Mouse (Mus musculus): ENCODE data around the gene Vmn1r112. TPM values are rescaled to one million over a fixed set of nuclear protein-coding genes. Genes with fewer than 3 reads are reported as not detected.
"Not testable (repeated sequence)": the region's sequence is repeated elsewhere in the genome, so short reads cannot be mapped to it uniquely, and the experiment has no call there.

Vmn1r112 gene
- polyA plus RNA-seq (2016; fragmentation: Nextera tagmentation; extraction: Ambion mirVana): not detected in 2 replicates

- H3K4me1 ChIP-seq; H3K4me3 ChIP-seq; H3K9ac ChIP-seq (replicated peaks); H3K9me3 ChIP-seq; H3K27me3 ChIP-seq; H3K4me2 ChIP-seq (replicated peaks); ATAC-seq (ENCODE audit: low FRiP score, low read depth); H3K36me3 ChIP-seq; H3K27ac ChIP-seq (replicated peaks): not testable (repeated sequence)
- no CpG with 5 or more reads among the region's 3 CpGs for WGBS
Observed at GRCm38 (mm10) chr7:20770885-20771284, at the start of gene Vmn1r112. TSS of gene Vmn1r112 (plus strand) at chr7:20771185.

- H3K4me2 ChIP-seq (replicated peaks); H3K27me3 ChIP-seq; ATAC-seq (ENCODE audit: low FRiP score, low read depth); H3K36me3 ChIP-seq; H3K9me3 ChIP-seq; H3K9ac ChIP-seq (replicated peaks); H3K4me3 ChIP-seq; H3K27ac ChIP-seq (replicated peaks); H3K4me1 ChIP-seq: not testable (repeated sequence)
- no CpG with 5 or more reads among the region's 1 CpGs for WGBS
Observed at GRCm38 (mm10) chr7:20730524-20730923, 40.5 kb upstream of the Vmn1r112 start, which contains the start of gene Gm10668. TSS of gene Gm10668 (minus strand) at chr7:20730624.

- H3K36me3 ChIP-seq; H3K4me2 ChIP-seq (replicated peaks); H3K9me3 ChIP-seq; H3K27ac ChIP-seq (replicated peaks); ATAC-seq (ENCODE audit: low FRiP score, low read depth); H3K9ac ChIP-seq (replicated peaks); H3K27me3 ChIP-seq; H3K4me1 ChIP-seq; H3K4me3 ChIP-seq: not testable (repeated sequence)
- 57% methylated on average over 2 of the region's 2 CpGs for WGBS
Observed at GRCm38 (mm10) chr7:20786985-20787384, 16.0 kb downstream of the Vmn1r112 start, which contains the start of gene Vmn1r113. TSS of gene Vmn1r113 (plus strand) at chr7:20787285.

- not testable (repeated sequence) for H3K9me3 ChIP-seq; H3K4me1 ChIP-seq; ATAC-seq (ENCODE audit: low FRiP score, low read depth); H3K4me3 ChIP-seq; H3K4me2 ChIP-seq (replicated peaks); H3K27ac ChIP-seq (replicated peaks); H3K27me3 ChIP-seq; H3K36me3 ChIP-seq; H3K9ac ChIP-seq (replicated peaks)
- no CpG with 5 or more reads among the region's 5 CpGs for WGBS
Observed at GRCm38 (mm10) chr7:20812086-20812485, 41.1 kb downstream of the Vmn1r112 start, which contains the start of gene Vmn1r114. TSS of gene Vmn1r114 (minus strand) at chr7:20812186.

Other genes with a start within 250 kb of the Vmn1r112 start
- gene Vmn1r104, start 237.3 kb upstream of the Vmn1r112 start, polyA plus RNA-seq (2016; fragmentation: Nextera tagmentation; extraction: Ambion mirVana): not detected in 2 replicates
- gene Gm5726, start 225.4 kb upstream of the Vmn1r112 start, polyA plus RNA-seq (2016; fragmentation: Nextera tagmentation; extraction: Ambion mirVana): not detected in 2 replicates
- gene Gm4141, start 194.9 kb upstream of the Vmn1r112 start, polyA plus RNA-seq (2016; fragmentation: Nextera tagmentation; extraction: Ambion mirVana): not detected in 2 replicates
- not detected in 2 replicates for gene Gm4513, start 172.2 kb upstream of the Vmn1r112 start, polyA plus RNA-seq (2016; fragmentation: Nextera tagmentation; extraction: Ambion mirVana)
- not detected in 2 replicates for gene Vmn1r107, start 102.3 kb upstream of the Vmn1r112 start, polyA plus RNA-seq (2016; fragmentation: Nextera tagmentation; extraction: Ambion mirVana)
- gene Vmn1r111, start 68.0 kb upstream of the Vmn1r112 start, polyA plus RNA-seq (2016; fragmentation: Nextera tagmentation; extraction: Ambion mirVana): not detected in 2 replicates
- not detected in 2 replicates for gene Gm10668, start 40.6 kb upstream of the Vmn1r112 start, polyA plus RNA-seq (2016; fragmentation: Nextera tagmentation; extraction: Ambion mirVana)
- not detected in 2 replicates for gene Vmn1r113, start 16.1 kb downstream of the Vmn1r112 start, polyA plus RNA-seq (2016; fragmentation: Nextera tagmentation; extraction: Ambion mirVana)
- not detected in 2 replicates for gene Vmn1r114, start 41.0 kb downstream of the Vmn1r112 start, polyA plus RNA-seq (2016; fragmentation: Nextera tagmentation; extraction: Ambion mirVana)
- not detected in 2 replicates for gene Vmn1r115, start 73.8 kb downstream of the Vmn1r112 start, polyA plus RNA-seq (2016; fragmentation: Nextera tagmentation; extraction: Ambion mirVana)
- gene Vmn1r116, start 101.1 kb downstream of the Vmn1r112 start, polyA plus RNA-seq (2016; fragmentation: Nextera tagmentation; extraction: Ambion mirVana): not detected in 2 replicates
- gene Vmn1r117, start 112.9 kb downstream of the Vmn1r112 start, polyA plus RNA-seq (2016; fragmentation: Nextera tagmentation; extraction: Ambion mirVana): not detected in 2 replicates
- not detected in 2 replicates for gene Vmn1r118, start 141.2 kb downstream of the Vmn1r112 start, polyA plus RNA-seq (2016; fragmentation: Nextera tagmentation; extraction: Ambion mirVana)
- gene Vmn1r119, start 241.3 kb downstream of the Vmn1r112 start, polyA plus RNA-seq (2016; fragmentation: Nextera tagmentation; extraction: Ambion mirVana): not detected in 2 replicates